Mouse (Mus musculus): ENCODE results near the gene Rnf6.

Rnf6 gene

DNA sequence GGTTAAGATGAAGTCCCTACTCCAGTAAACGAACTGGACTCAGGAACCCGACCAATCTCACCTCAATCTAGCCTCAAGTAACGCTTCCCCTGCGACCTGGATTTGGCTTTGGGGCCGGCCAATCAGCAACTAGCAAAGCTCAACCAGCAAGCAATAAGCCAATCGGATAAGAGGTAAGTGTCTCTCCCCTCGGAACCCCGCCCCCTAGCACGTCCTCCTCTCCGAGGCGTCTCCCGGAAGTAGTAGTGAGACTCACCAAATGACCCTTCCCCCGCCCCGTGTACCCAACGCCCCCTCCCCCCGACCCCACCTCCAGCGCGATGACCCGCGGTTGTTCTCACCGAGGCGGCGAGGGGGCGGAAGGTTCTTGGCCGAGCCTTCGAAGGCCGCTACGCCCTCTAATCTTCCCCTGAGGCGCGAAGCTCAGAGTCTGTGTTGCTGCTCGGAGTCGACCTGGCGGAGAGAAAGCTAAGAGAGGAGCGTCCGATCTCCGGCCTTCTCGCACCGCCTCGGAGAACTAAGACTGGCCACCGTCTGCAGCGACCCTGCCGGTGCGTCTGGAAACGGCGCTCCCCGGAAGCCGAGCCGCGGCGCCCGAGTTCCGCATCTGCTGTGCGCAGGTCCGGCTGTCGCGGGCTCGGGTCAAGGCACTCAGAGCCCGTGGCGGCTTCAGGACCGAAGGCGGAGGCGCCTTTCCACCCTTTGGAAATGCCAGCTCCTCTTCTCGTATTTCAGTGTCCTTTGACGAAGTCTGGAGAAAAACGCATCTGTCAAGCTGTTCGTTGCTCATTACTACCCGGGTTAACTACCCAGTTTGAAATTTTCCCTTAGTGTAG is at the start of gene Rnf6:
Rnf6 (minus strand) TSS at position 677 of the 836 bp plus-strand sequence.
- peak; percentile 93 to 97 for DNase-seq (ENCODE audit: low spot score in 2 of 2)

GRCm38 (mm10) chr5:146270593-146270992 is 49.2 kb upstream of the Rnf6 start:
- DNase-seq (ENCODE audit: low spot score in 2 of 2): no peak

GRCm38 (mm10) chr5:146267776-146268175 is 46.4 kb upstream of the Rnf6 start:
- DNase-seq (ENCODE audit: low spot score in 2 of 2): no peak

- no peak for DNase-seq (ENCODE audit: low spot score in 2 of 2)
Observed at GRCm38 (mm10) chr5:146265934-146266591, 44.7 kb upstream of the Rnf6 start.

DNA sequence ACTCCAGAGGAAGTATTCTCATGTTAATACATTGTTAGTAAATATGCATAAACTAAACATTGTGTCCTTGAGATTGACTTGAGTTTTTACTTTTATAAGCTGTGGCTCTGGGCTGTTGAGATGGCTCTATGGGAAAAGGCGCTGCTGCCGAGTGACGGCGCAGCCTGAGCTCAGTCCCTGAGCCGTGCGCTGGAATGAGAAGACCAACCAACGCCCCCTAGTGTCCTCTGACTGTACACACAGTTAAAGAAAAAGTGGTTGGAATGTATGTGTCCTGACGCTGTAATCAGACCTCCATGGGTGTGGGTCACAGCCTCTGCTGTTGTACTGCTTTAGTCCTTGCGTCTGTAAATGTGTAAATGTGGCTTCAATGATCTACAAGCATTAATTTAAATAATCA is 38.6 kb upstream of the Rnf6 start:
- DNase-seq (ENCODE audit: low spot score in 2 of 2): no peak

GRCm38 (mm10) chr5:146253644-146254043 is 32.3 kb upstream of the Rnf6 start:
- DNase-seq (ENCODE audit: low spot score in 2 of 2): no peak

- no peak for DNase-seq (ENCODE audit: low spot score in 2 of 2)
Observed at GRCm38 (mm10) chr5:146251663-146252429, 30.5 kb upstream of the Rnf6 start.

DNA sequence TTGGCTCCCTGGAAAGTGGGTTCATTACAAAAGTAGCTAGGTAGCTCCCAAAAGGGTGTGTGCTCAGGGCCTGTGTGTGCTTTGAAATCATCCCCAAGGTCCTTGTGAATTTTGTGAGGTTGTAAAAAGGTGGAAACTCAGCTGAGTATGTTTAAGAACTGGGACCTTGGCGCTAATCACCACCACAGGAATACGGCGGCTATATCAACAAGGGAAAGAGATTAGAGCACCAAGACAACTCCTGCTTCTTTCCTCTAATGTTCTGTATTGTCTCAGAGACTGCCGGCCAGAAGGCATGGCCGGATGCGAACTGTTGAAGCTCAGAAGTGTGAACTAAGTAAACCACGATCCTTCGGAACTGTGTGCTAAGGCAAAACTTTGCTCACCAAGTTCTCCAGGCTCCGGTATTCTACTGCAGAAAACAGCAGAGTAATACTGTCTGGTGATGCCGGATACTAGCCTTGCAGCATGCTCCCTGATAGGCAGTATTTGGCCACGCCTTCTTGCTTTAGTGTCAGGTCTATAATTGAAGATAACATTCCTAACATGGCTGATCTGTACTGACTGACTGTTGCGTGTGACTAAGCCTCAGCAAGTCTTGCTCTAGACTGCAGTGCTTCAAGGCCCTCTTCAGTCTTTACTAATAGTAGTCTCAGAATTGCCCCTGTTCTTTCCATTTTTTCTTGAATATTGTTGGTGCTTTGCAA is 29.2 kb upstream of the Rnf6 start:
- DNase-seq (ENCODE audit: low spot score in 2 of 2): no peak

GRCm38 (mm10) chr5:146248746-146249145 is 27.4 kb upstream of the Rnf6 start:
- DNase-seq (ENCODE audit: low spot score in 2 of 2): no peak

GRCm38 (mm10) chr5:146247709-146248108 is 26.4 kb upstream of the Rnf6 start:
- no peak for DNase-seq (ENCODE audit: low spot score in 2 of 2)

DNA sequence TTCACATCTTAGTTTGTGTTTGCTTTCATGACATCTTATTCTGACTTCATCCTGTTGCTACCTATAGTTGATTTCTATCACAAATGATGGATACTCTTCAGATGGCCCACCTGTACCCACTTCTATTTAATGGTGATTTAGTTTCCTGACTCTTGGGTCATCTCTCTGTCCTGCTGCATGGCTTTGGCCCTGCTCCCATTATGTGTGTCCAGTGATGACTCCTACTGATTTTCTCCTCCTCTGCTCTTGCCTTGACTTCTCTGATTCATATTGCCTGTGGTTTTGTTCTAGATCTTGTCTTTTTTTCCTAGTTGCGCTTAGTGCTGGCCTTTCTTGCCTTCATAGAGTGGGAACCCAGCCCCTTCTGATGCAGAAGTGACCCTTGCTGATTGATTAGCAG is 25.0 kb upstream of the Rnf6 start:
- DNase-seq (ENCODE audit: low spot score in 2 of 2): no peak

DNA sequence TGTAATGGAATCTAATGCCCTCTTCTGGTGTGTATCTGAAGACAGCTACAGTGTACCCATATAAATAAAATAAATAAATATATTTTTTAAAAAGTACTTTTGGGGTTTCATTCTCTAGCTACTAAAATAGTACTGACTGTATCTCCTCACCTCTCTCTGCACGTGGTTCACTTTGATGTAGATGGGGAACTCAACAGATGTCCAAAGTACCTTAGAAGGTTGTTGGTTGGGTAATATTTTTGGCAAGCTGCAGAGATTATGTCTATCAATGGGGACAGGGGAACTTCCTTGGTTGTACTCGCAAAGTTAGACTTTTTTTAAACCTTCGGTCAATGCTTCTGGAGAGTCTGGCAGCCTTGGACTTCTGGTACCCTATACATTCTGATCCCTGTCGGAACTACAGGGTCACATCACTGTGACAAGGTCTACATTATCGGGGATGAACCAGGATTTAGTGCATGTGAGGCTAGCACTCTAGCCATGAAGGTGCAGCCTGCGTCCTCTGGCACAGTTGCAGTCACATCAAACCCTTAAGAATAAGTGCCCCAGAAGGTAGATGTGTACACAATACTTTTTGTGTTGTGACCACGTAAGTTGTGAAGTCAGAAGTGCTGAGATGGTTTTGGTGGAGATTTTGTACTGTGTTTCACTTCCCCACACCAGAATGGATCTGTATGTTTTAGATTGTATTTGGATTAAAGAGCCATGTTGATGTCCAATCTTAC is 24.5 kb upstream of the Rnf6 start:
- no peak for DNase-seq (ENCODE audit: low spot score in 2 of 2)

- no peak for DNase-seq (ENCODE audit: low spot score in 2 of 2)
Observed at GRCm38 (mm10) chr5:146245193-146245592, 23.8 kb upstream of the Rnf6 start.

GRCm38 (mm10) chr5:146241202-146241601 is 19.8 kb upstream of the Rnf6 start:
- DNase-seq (ENCODE audit: low spot score in 2 of 2): no peak

DNA sequence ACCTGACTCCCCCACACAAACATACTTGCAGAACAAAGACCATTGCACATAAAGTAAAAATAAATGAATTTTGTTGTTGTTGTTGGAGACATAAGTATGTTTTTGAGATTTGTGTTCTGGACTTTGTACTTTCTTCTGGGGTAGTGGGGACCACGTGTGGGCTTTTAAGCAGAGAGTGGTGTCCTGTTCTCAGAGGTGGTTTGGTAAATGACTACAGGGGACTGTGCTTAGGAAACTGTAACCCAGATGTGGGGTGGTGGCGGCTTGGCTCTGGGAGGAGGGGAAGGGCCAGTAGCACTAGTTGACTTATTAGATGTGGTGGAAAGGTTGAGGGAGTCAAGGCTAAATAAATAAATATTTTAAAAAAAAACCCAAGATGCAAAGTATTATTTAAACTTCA is 19.4 kb upstream of the Rnf6 start:
- DNase-seq (ENCODE audit: low spot score in 2 of 2): no peak

- no peak for DNase-seq (ENCODE audit: low spot score in 2 of 2)
Observed at GRCm38 (mm10) chr5:146238274-146238673, 16.9 kb upstream of the Rnf6 start.

DNA sequence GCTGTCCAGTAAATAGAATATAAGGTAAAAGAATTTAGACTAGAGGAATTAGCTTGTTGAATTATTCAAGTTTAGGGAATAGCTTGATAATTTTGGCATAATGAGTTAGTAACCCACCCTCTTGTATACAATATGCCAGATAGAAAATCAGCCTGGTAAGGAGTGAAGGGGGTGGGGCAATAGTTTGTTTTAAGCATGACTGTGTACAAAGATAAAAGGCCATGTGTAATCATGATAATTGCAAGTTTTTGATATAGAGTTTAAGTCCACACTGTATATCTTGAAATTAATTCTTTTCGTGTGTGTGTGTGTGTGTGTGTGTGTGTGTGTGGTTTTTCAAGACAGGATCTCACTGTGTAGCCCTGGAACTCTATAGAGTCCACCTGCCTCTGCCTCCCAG is 13.0 kb upstream of the Rnf6 start:
- no peak for DNase-seq (ENCODE audit: low spot score in 2 of 2)

DNA sequence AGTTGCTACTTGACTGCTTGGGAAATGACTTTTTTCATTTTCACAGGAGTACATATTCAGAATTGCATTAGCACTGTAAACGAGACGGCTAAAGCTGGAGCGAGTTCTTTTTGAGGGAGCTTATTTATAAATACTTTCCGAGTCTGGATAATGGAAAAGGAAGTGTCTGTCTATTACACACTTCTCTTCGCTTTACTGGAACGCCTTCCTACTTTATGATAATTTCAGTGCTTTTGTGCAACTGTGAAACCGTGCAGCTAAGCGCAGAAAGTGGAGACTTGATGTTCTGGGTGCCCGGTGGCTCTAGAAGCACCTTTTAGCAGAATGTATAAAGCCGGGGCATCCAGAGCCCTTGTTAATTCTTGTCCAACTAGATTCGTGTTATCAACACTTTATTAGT is 11.5 kb upstream of the Rnf6 start:
- DNase-seq (ENCODE audit: low spot score in 2 of 2): no peak

GRCm38 (mm10) chr5:146232056-146232675 is 10.8 kb upstream of the Rnf6 start:
- no peak for DNase-seq (ENCODE audit: low spot score in 2 of 2)

GRCm38 (mm10) chr5:146231655-146231996 is 10.3 kb upstream of the Rnf6 start:
- peak; percentile 22 to 34 for DNase-seq (ENCODE audit: low spot score in 2 of 2)
